Mouse (Mus musculus) brain, embryonic 14.5 days (tissue): ENCODE data around the gene Rnf220.

Experiments
- CTCF ChIP-seq: fragments of 200-500 bp; IDR thresholded peaks from 2 replicates; pipeline ENCODE4 v1.5.1; 2012; ENCODE audit warnings: inconsistent platforms, mild to moderate bottlenecking, moderate library complexity, borderline replicate concordance; ENCODE audit not compliant: insufficient read depth, insufficient read length; ENCODE audit errors: extremely low read depth
- POLR2A ChIP-seq: fragments of 200-500 bp; IDR thresholded peaks from 2 replicates; pipeline ENCODE4 v1.6.1; 2012; ENCODE audit warnings: mild to moderate bottlenecking, inconsistent platforms, borderline replicate concordance; ENCODE audit not compliant: poor library complexity, insufficient read depth, insufficient read length, severe bottlenecking; ENCODE audit errors: extremely low read depth

DNA sequence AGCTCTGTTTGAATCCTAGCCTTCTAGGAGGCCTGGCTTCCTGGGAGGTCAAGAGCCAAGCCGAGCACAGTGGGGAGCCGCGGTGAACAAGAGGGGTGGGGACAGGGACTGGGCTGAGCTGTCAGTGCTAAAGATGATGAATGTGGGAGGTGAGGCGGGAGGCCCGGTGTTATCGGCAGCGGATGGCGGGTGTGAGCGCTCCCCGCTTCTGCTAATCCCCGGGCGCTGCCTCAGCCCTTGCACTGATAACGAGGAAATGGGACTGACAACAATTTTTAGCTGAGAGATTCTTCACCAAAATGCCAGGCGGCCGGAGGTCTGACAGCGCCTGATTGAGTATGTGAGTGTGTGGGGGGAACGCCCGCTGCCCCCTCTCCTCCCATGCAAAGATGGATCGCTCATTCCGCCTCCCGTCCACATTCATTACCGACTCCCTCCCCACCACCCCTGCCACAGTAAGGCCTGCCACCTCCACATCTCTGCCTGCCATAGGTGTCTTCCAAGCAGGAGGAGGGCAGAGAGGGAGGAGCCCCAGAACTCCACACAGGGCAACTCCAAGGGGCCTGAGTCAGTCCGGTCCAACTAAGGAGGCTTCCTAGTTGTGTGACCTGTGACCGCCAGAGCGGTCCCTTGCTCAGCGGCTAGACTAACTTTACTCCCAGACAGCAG lies 184.3 kb downstream of the Rnf220 start:
- TF ChIP-seq CTCF: no peak
- no peak for TF ChIP-seq POLR2A
